Mouse (Mus musculus) brain, embryonic 14.5 days (tissue): ENCODE results near the gene Speer4f2.

ENCODE experiments used
- CTCF ChIP-seq: fragments of 200-500 bp; IDR thresholded peaks from 2 replicates; pipeline ENCODE4 v1.5.1; 2012; ENCODE audit warnings: inconsistent platforms, mild to moderate bottlenecking, moderate library complexity, borderline replicate concordance; ENCODE audit not compliant: insufficient read depth, insufficient read length; ENCODE audit errors: extremely low read depth
- POLR2A ChIP-seq: fragments of 200-500 bp; IDR thresholded peaks from 2 replicates; pipeline ENCODE4 v1.6.1; 2012; ENCODE audit warnings: mild to moderate bottlenecking, inconsistent platforms, borderline replicate concordance; ENCODE audit not compliant: poor library complexity, insufficient read depth, insufficient read length, severe bottlenecking; ENCODE audit errors: extremely low read depth

GRCm38 (mm10) chr5:17334836-17335235 is 38.1 kb upstream of the Speer4f2 start:
- TF ChIP-seq CTCF (no peak), POLR2A (no peak)
